Mouse (Mus musculus) adrenal gland, postnatal 0 days (tissue): Measurements from ENCODE around the gene Vmn1r223. TPM values are rescaled to one million over a fixed set of nuclear protein-coding genes. Genes with fewer than 3 reads are reported as not detected.

Experiments used
- polyA plus RNA-seq: library from polyadenylated mRNA; unstranded; fragments of >200 nt; fragmentation: Nextera tagmentation; extraction: Ambion mirVana; gene quantifications from 2 replicates; pipeline ENCODE4 v1.2.1, GENCODE M21; 2015

Vmn1r223 gene
- polyA plus RNA-seq = not detected in 2 replicates

DNA sequence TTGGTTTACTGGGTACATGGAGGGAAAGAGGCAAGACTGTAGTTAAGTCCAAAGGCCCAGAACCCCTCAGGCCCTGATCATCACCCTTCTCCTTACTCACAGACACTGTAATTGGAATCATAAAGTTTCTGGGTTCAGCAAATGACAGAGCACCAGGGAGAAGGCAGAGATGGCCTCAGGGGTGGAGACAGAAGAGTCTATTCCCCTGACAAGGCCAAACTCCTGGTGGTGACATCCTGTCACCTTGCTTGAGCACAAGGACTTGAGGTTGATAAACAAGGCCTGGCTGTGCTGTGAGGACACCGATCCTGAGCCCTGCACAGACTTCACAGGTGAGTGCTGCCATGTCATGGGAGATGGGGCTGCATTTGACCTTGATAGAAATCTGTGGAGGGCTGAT is at the start of gene Vmn1r223:
TSS of gene Vmn1r223 (plus strand) at position 301 of the 400 bp plus-strand sequence.

DNA sequence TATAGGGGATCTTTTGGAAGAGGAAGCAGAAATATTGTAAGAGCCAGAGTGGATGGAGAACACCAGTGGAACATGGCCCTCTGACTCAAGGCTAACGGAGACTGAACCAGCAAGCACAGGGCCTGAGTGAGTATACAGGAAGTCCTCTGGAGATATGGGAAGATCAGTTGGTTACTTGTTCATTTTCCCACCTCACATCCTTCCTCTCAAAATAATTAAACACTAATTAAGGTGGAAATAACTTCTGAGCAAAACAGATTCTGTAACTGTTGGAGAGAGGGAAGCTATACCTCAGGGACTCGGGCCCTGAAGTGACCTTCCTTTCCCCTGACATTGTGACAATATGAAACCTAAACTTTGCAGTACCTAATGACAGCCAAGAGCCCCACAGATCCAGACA is 33.1 kb upstream of the Vmn1r223 start, which contains the start of gene Vmn1r221:
TSS of gene Vmn1r221 (plus strand) at position 301 of the 400 bp plus-strand sequence.

DNA sequence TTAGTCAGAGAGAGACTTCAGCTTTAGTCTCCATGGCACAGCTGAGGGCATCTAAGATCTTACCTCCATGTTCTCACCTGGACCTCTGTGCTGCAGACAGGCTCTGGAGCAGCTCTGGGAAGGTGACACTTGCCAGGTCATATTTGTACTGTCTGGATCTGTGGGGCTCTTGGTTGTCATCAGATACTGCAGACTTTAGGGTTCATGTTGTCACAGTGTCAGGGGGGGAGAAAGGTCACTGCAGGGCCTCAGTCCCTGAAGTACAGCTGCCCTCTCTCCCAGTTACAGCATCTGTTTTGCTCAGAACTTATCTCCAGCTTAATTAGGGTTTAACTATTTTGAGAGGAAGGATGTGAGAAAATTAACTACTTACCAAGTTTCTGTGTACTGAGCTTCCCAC is 11.1 kb upstream of the Vmn1r223 start, which contains the start of gene Vmn1r222:
TSS of gene Vmn1r222 (minus strand) at position 101 of the 400 bp plus-strand sequence.

Other genes starting within 250 kb of the Vmn1r223 start
- gene Vmn1r213, start 239.5 kb upstream of the Vmn1r223 start, polyA plus RNA-seq = not detected in 2 replicates
- not detected in 2 replicates for gene Vmn1r214, start 216.7 kb upstream of the Vmn1r223 start, polyA plus RNA-seq
- gene Vmn1r215, start 179.1 kb upstream of the Vmn1r223 start, polyA plus RNA-seq = not detected in 2 replicates
- gene Vmn1r217, start 128.9 kb upstream of the Vmn1r223 start, polyA plus RNA-seq = not detected in 2 replicates
- gene Vmn1r218, start 114.0 kb upstream of the Vmn1r223 start, polyA plus RNA-seq = not detected in 2 replicates
- gene Vmn1r219, start 87.8 kb upstream of the Vmn1r223 start, polyA plus RNA-seq = not detected in 2 replicates
- gene Vmn1r220, start 59.2 kb upstream of the Vmn1r223 start, polyA plus RNA-seq = not detected in 2 replicates
- gene Vmn1r221, start 33.0 kb upstream of the Vmn1r223 start, polyA plus RNA-seq = not detected in 2 replicates
- not detected in 2 replicates for gene Vmn1r222, start 11.2 kb upstream of the Vmn1r223 start, polyA plus RNA-seq
- gene Zfp322a, start 122.1 kb downstream of the Vmn1r223 start, polyA plus RNA-seq = 21.0 and 26.2 TPM in 2 replicates
- gene Abt1, start 176.7 kb downstream of the Vmn1r223 start, polyA plus RNA-seq = 7.9 and 11.4 TPM in 2 replicates
- 0.06 and 0.30 TPM in 2 replicates for gene Btn1a1, start 218.8 kb downstream of the Vmn1r223 start, polyA plus RNA-seq
- 0.30 TPM in 1 of 2 replicates, not detected in the other for gene Btn2a2, start 241.7 kb downstream of the Vmn1r223 start, polyA plus RNA-seq